Mouse (Mus musculus) ovary, postnatal 14 days (tissue): Measurements from ENCODE around the gene Pla2g16.

Experiments used
- DNase-seq: peaks from one replicate; pipeline ENCODE4 v3.0.0; 2022; ENCODE audit warnings: low spot score

The Pla2g16 gene

DNA sequence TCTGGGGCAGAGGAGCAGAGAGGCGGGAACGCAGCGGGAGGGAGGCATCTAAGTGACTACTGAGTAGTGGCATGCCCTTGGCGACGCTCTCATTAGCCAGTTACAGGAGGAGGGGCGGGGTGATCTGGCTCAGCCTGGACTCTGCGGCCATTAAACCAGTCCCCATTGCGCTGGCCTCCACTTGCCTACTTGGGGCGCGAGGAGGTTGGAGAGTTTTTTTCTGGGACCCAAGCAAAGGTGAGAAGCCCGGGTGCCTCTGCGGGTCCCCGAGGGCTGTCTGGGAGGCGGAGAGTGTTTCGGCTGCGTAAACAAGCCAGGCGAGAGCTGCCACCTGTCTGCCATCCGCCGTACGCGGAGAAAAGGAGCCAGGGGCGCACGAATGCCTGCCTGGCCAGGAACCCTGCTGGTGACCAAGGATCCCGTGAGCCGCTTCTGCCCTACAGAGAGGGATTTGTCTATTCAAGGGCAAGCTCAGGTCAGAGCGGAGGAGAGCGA, at the start of gene Pla2g16:
Pla2g16 (plus strand) TSS at position 132 of the 495 bp plus-strand sequence.
- peak; percentile 50 for DNase-seq

- no peak for DNase-seq
These were observed 49.2 kb upstream of the Pla2g16 start for GRCm38 (mm10) chr19:7508026-7508425.

GRCm38 (mm10) chr19:7516437-7516836, 40.8 kb upstream of the Pla2g16 start:
- no peak for DNase-seq

DNA sequence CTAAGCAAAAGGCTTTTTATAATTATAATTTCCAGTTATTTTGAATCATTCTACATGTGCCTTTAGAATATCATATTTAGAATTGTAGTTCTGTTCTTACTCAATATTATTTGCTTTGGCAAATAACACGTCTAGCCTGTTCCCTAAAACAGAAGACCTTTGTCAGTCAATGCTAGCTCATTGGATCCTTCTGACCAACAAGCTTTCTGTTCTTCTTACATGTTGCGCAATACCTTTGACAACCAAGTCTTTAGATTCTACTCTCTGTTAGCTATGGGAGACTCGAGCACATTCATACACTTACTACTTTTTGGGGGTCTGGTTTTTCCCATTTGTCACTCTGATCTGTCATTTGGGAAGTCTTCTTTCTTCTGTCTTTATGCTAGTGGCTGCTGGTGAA, 35.6 kb upstream of the Pla2g16 start:
- DNase-seq: no peak

GRCm38 (mm10) chr19:7522856-7523255, 34.4 kb upstream of the Pla2g16 start:
- no peak for DNase-seq

GRCm38 (mm10) chr19:7523292-7523691, 34.0 kb upstream of the Pla2g16 start:
- no peak for DNase-seq

- DNase-seq: no peak
These were observed 33.5 kb upstream of the Pla2g16 start for GRCm38 (mm10) chr19:7523781-7524180.

- DNase-seq: no peak
These were observed 32.4 kb upstream of the Pla2g16 start for GRCm38 (mm10) chr19:7524879-7525278.

- peak; percentile 45 for DNase-seq
These were observed 28.4 kb upstream of the Pla2g16 start for GRCm38 (mm10) chr19:7528639-7529428.

- DNase-seq: no peak
These were observed 25.4 kb upstream of the Pla2g16 start for GRCm38 (mm10) chr19:7531906-7532305.

DNA sequence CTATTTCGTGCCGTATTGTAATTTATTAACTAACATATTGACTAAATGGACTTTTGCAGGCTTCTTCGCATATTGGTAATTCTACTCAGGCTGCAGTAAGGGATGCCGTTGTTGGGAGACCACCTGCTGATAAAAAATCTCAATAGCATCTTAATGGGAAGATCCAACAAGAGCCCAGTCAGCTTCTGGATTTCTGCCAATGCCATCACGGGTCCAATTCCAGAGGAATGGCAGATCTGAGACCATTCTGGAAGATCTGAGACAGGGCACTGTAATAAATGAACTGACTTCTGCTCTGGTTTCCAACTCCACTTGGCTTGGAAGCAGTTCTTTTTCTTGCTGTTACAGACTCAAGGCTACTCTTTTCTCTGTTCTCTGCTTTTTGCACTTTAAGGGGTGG, 23.4 kb upstream of the Pla2g16 start:
- no peak for DNase-seq

DNA sequence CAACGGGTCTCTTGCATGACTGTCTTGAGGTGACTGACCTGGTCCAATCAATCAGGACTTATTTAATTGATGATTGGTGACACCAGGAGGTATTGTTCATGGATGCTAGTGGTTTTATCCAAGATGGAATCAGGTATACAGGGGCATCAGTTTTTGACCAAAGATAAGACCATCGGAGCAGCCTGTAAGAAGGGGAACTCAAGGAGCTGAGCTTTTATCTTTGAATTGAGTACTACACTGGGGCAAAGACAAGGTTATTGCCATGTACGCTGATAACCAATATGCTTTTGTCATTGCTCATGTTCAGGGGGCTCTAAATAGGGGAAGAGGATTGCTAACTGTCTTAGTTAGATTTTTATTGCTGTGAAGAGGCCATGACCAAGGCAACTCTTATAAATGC, 8.3 kb upstream of the Pla2g16 start:
- no peak for DNase-seq

GRCm38 (mm10) chr19:7551550-7552300, 5.5 kb upstream of the Pla2g16 start:
- no peak for DNase-seq

DNA sequence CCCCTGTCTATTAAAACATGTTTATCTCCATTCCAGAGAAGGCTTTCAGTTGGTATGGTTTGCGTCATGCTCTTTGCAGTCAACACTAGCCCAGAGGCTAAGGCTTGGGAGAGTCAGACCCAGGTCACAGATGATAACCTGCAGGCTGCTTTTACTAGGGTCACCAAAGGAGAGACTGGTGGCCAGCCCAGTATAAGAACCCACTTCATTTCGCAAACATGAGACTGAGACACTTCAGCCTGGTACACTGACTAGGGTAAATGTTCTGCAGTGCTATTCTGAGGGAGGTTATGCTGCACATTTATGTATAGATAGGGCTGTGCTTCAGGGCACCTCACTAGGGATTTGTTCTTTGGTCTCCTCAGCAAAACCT, 5.0 kb upstream of the Pla2g16 start:
- DNase-seq: no peak

GRCm38 (mm10) chr19:7553441-7553840, 3.8 kb upstream of the Pla2g16 start:
- no peak for DNase-seq

DNA sequence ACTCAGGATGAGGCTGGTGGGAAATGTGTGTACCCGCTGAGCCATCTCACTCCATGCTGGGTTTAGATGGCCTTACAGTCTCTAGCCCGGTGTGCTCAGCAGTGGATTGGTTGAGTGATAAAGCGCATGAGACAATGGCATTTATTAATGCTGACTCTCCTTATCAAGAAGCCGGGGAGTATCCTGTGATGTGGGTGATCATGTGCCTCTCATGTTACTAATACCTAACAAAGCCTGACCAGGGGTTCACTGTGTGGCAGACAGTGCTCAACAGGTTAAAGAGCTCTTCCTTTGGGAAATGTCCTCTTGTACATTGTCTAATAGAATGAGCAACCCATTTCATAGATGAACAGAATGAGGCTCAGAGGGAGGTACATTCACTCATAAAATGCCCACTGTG, 2.4 kb upstream of the Pla2g16 start:
- DNase-seq: no peak

DNA sequence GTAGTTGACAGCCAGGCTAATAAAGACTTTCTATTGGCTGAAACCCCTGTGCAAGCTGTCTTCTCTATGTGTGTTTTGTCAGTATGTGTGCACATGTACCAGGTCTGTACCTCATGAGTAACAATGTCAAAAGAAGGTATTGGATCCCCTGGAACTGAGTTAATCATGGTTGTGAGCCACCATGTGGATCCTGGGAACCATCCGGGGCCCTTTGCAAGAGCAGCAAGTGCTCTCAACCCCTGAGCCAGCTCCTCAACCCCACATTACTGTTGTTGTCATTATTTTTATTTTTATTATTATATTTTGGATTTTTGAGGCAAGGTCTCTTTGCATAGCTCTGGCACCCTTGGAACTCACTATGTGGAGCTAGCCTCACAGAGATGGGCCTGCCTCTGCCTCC, 618 bp upstream of the Pla2g16 start:
- DNase-seq: no peak

- no peak for DNase-seq
These were observed 585 bp downstream of the Pla2g16 start for GRCm38 (mm10) chr19:7557844-7558243.

GRCm38 (mm10) chr19:7558675-7559074, 1.4 kb downstream of the Pla2g16 start:
- no peak for DNase-seq

DNA sequence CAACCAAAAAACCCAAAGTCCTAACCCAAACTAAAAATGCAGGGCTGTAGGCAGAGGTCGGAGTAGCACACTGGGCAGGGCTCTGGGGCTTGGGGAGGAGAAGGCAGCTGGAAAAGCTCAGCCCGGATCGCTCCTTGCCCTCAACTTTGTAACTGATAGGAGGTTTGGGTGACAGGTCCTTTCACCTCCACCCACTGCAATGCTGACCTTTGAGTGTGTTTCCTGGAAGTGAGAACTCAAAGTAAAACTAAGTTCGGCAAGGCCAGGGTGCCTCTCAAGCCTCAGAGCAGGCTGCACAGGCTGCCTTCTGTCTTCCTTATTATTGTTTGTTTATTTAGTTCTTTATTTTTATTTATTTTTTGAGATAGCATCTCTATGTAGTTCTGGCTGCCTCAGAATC, 2.7 kb downstream of the Pla2g16 start:
- no peak for DNase-seq

- DNase-seq: no peak
These were observed 4.2 kb downstream of the Pla2g16 start for GRCm38 (mm10) chr19:7561456-7561855.

GRCm38 (mm10) chr19:7562601-7563129, 5.4 kb downstream of the Pla2g16 start:
- DNase-seq: no peak

- no peak for DNase-seq
These were observed 6.4 kb downstream of the Pla2g16 start for GRCm38 (mm10) chr19:7563676-7564075.
